Mouse (Mus musculus): Measurements from ENCODE around the gene Fsip1. TPM values are rescaled to one million over a fixed set of nuclear protein-coding genes. Genes with fewer than 3 reads are reported as not detected.

Gene Fsip1
- polyA plus RNA-seq, 1 experiment from 2014 or later: 0.79 TPM

DNA sequence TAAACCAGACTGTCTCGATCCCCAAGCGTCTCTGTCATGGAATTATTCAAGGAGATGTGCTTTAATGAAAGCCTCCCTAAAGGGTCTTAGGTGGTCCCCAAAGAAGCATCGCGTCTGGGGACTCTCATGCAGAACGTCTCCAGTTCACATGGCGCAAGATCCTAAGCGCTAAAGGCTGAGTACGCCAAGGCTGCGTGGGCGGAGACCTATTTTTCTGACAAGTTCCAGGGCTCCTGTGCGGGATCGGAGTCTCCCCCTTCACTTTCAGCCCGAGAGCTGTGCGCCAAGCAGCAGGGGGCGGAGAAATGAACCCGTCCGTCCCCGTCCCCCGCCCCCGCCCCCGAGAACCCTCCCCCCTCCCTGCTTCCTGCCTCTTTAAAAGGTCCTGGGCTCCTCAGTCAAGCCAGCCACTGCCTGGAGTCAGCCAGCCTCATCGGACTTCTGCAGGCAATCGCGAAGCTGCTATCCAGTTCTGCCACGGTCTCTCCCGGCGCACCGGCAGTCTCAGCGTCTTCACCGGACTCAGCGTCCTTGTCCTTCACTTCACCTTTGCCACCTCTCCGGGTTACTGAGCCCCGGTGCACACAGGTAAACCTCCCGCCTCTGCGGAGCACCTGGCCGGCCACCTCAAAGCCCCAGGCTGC lies 145.2 kb downstream of the Fsip1 start, which contains the start of gene Thbs1:
TSS of gene Thbs1 (plus strand) at position 389 of the 644 bp plus-strand sequence.
- H3K9me3 ChIP-seq: no peaks in the 10 kb centered on the region
- peaks cover 51% of the 10 kb centered on the region for H3K4me1 ChIP-seq
- WGBS: under 1% methylated on average over 36 of the region's 36 CpGs
- no peaks in the 10 kb centered on the region; the same call in 1 of the 2 replicates for H3K27me3 ChIP-seq
- ATAC-seq (ENCODE audit: insufficient number of reproducible peaks, insufficient read depth, low FRiP score, low TSS enrichment, low read depth): peak; percentile 83
- peak within 1 kb of the TSS; percentile 83 for H3K9ac ChIP-seq
- peak within 1 kb of the TSS; percentile 69 for H3K4me3 ChIP-seq
- peak within 1 kb of the TSS; percentile 84 for H3K27ac ChIP-seq
- H3K4me2 ChIP-seq: peak within 1 kb of the TSS; percentile 89
- peaks cover 18% of the 10 kb centered on the region for H3K36me3 ChIP-seq

- Histone ChIP-seq H3K9ac (peak overlapping the region; percentile 83), H3K4me3 (peak overlapping the region; percentile 69), H3K4me2 (peak overlapping the region; percentile 89), H3K4me1 (peaks cover 47% of the 10 kb centered on the region), H3K27me3 (no peaks in the 10 kb centered on the region; the same call in 1 of the 2 replicates), H3K9me3 (no peaks in the 10 kb centered on the region), H3K27ac (peak overlapping the region; percentile 84), H3K36me3 (peaks cover 13% of the 10 kb centered on the region)
- peak; percentile 71; the same call in 1 of the 2 replicates for ATAC-seq (ENCODE audit: insufficient number of reproducible peaks, insufficient read depth, low FRiP score, low TSS enrichment, low read depth)
- under 1% methylated on average over 16 of the region's 16 CpGs for WGBS
Measured at GRCm38 (mm10) chr2:118111116-118111487, 145.7 kb downstream of the Fsip1 start.

DNA sequence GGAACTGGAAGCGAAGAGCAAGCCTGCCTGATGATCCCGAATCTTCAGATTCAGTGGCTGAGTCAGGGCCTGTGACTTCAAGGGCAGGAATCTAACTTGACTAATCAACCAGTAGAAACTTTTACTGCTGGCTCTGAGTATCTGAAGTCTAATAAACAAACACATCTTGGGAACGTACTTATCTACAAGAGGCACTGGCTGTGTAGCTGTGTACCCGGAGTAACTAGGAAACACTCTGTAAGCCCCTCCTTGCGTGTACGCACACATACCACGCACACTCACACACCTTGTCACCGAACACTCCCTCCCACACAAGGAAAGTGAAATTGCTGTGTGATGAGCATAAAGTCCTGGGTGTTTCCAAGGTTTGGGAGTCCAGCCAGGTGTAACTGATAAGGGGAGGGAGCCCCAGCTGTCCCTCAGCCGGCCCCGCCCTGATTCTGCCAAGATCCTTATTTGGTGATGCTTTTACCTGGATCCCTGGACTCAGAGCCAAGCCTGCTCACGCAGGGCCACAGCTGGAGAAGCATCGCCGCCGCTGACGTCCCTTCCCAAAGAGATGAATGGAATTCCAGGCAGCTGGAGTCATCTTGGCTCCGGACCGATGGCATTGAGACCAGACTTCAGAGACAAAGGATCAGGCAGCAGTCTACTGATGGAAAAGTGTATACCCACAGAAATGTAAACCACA lies 146.4 kb downstream of the Fsip1 start:
- no peak for ATAC-seq (ENCODE audit: insufficient number of reproducible peaks, insufficient read depth, low FRiP score, low TSS enrichment, low read depth)
- Histone ChIP-seq H3K4me2 (peak overlapping the region; percentile 89), H3K4me3 (peak overlapping the region; percentile 69), H3K9ac (peak overlapping the region; percentile 83; the same call in 1 of the 2 replicates), H3K4me1 (peaks cover 40% of the 10 kb centered on the region), H3K27ac (peak overlapping the region; percentile 60), H3K36me3 (peaks cover 7% of the 10 kb centered on the region), H3K27me3 (no peaks in the 10 kb centered on the region; the same call in 1 of the 2 replicates), H3K9me3 (no peaks in the 10 kb centered on the region)
- WGBS: 32% methylated on average over 17 of the region's 17 CpGs

- Histone ChIP-seq H3K27ac (no peak overlapping the region), H3K27me3 (no peaks in the 10 kb centered on the region), H3K9ac (no peak overlapping the region), H3K36me3 (no peaks in the 10 kb centered on the region), H3K4me3 (no peak overlapping the region), H3K9me3 (no peaks in the 10 kb centered on the region), H3K4me1 (peaks cover 11% of the 10 kb centered on the region; the same call in 1 of the 2 replicates), H3K4me2 (no peak overlapping the region)
- no peak for ATAC-seq (ENCODE audit: insufficient number of reproducible peaks, insufficient read depth, low FRiP score, low TSS enrichment, low read depth)
- 45% methylated on average over 4 of the region's 4 CpGs for WGBS
Measured at GRCm38 (mm10) chr2:118102169-118102568, 154.6 kb downstream of the Fsip1 start.

DNA sequence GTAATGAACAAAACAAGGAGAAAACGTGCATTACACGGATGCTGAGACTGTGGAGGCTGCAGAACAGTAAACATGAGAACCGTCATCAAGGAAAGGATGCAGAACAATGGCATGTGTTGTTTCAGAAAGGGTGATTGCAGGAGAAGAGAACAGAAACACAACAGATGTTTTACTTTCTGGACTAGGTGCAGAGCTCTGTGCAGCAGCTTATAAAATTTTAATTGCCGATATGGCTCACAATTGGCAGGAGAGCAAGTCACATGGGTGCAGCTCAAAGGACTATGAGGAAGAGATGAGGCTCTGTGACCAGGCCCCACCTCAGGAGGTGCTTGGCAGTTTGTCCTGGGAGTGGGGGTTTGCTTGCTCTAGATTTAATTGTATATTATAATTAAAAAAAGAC lies 157.7 kb downstream of the Fsip1 start:
- no peak overlapping the region for H3K4me2 ChIP-seq
- peaks cover 11% of the 10 kb centered on the region; the same call in 1 of the 2 replicates for H3K4me1 ChIP-seq
- no peaks in the 10 kb centered on the region for H3K36me3 ChIP-seq
- 56% methylated on average over 4 of the region's 4 CpGs for WGBS
- no peak overlapping the region for H3K9ac ChIP-seq
- no peak overlapping the region for H3K4me3 ChIP-seq
- H3K27ac ChIP-seq: no peak overlapping the region
- H3K27me3 ChIP-seq: no peaks in the 10 kb centered on the region
- no peaks in the 10 kb centered on the region for H3K9me3 ChIP-seq
- ATAC-seq (ENCODE audit: insufficient number of reproducible peaks, insufficient read depth, low FRiP score, low TSS enrichment, low read depth): no peak

GRCm38 (mm10) chr2:118091226-118091625 lies 165.5 kb downstream of the Fsip1 start:
- Histone ChIP-seq H3K9me3 (no peaks in the 10 kb centered on the region), H3K27ac (no peak overlapping the region), H3K9ac (no peak overlapping the region), H3K36me3 (no peaks in the 10 kb centered on the region), H3K4me2 (no peak overlapping the region), H3K27me3 (no peaks in the 10 kb centered on the region), H3K4me1 (no peaks in the 10 kb centered on the region), H3K4me3 (no peak overlapping the region)
- WGBS: 86% methylated on average over 5 of the region's 5 CpGs
- no peak for ATAC-seq (ENCODE audit: insufficient number of reproducible peaks, insufficient read depth, low FRiP score, low TSS enrichment, low read depth)

GRCm38 (mm10) chr2:118087044-118087726 lies 169.6 kb downstream of the Fsip1 start:
- no peak for ATAC-seq (ENCODE audit: insufficient number of reproducible peaks, insufficient read depth, low FRiP score, low TSS enrichment, low read depth)
- no peaks in the 10 kb centered on the region for H3K4me1 ChIP-seq
- 79% methylated on average over 10 of the region's 10 CpGs for WGBS

GRCm38 (mm10) chr2:118085647-118086046 lies 171.1 kb downstream of the Fsip1 start:
- 92% methylated on average over 2 of the region's 2 CpGs for WGBS
- H3K4me2 ChIP-seq: no peak overlapping the region
- H3K27me3 ChIP-seq: no peaks in the 10 kb centered on the region
- no peak overlapping the region for H3K9ac ChIP-seq
- H3K27ac ChIP-seq: no peak overlapping the region
- H3K4me1 ChIP-seq: no peaks in the 10 kb centered on the region
- H3K4me3 ChIP-seq: no peak overlapping the region
- no peak for ATAC-seq (ENCODE audit: insufficient number of reproducible peaks, insufficient read depth, low FRiP score, low TSS enrichment, low read depth)
- no peaks in the 10 kb centered on the region for H3K36me3 ChIP-seq
- H3K9me3 ChIP-seq: no peaks in the 10 kb centered on the region

More at GRCm38 (mm10) chr2:118087044-118087726, 169.6 kb downstream of the Fsip1 start:
- Histone ChIP-seq H3K27me3 (no peaks in the 10 kb centered on the region), H3K36me3 (no peaks in the 10 kb centered on the region), H3K27ac (no peak overlapping the region), H3K9ac (no peak overlapping the region), H3K4me2 (no peak overlapping the region), H3K4me3 (no peak overlapping the region), H3K9me3 (no peaks in the 10 kb centered on the region)

DNA sequence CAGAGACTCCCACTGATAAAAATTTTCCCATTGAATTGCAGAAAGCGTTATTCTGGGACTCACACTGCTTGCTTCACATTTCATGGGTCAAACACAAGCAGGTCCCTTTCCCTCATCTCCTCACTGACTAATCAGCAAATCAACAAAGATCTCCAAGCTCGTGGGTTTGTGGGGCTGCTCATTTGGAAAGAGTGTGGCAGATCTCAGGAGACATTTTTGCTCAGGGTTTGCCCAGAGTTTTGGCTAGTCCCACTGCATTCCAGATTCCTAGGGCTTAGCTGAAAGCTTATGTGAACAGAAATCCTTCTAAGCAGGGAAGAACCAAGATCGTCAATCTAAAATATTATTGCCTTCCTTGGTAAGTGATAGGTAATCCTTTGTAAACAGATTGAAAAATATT lies 172.1 kb downstream of the Fsip1 start:
- no peak overlapping the region for H3K27ac ChIP-seq
- no peaks in the 10 kb centered on the region for H3K4me1 ChIP-seq
- no peak overlapping the region for H3K4me3 ChIP-seq
- H3K36me3 ChIP-seq: no peaks in the 10 kb centered on the region
- no peak overlapping the region for H3K4me2 ChIP-seq
- 57% methylated on average over 3 of the region's 3 CpGs for WGBS
- H3K9ac ChIP-seq: no peak overlapping the region
- no peak for ATAC-seq (ENCODE audit: insufficient number of reproducible peaks, insufficient read depth, low FRiP score, low TSS enrichment, low read depth)
- no peaks in the 10 kb centered on the region for H3K9me3 ChIP-seq
- H3K27me3 ChIP-seq: no peaks in the 10 kb centered on the region

DNA sequence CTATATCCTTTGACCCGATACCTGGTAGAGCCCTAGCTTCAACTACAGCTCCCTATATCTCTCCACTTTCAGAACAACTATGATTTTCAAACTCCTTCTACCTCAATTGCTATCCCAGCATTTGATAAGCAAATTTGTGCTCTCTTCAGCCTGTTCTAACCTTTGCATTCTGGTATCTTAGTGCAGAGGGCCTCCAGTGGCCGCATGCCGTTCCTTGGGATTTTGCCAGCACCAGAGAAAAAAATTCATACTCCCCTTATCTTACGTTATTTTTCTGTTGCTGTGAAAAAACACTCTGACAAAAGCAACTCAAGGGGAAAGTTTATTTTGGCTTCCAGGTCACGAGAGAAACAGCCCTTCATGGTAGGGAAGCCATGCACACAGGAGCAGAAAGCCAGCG lies 173.1 kb downstream of the Fsip1 start:
- Histone ChIP-seq H3K27ac (no peak overlapping the region), H3K9me3 (no peaks in the 10 kb centered on the region), H3K4me2 (no peak overlapping the region), H3K36me3 (no peaks in the 10 kb centered on the region), H3K4me1 (no peaks in the 10 kb centered on the region), H3K9ac (no peak overlapping the region), H3K27me3 (no peaks in the 10 kb centered on the region), H3K4me3 (no peak overlapping the region)
- 87% methylated on average over 6 of the region's 6 CpGs for WGBS
- no peak for ATAC-seq (ENCODE audit: insufficient number of reproducible peaks, insufficient read depth, low FRiP score, low TSS enrichment, low read depth)

DNA sequence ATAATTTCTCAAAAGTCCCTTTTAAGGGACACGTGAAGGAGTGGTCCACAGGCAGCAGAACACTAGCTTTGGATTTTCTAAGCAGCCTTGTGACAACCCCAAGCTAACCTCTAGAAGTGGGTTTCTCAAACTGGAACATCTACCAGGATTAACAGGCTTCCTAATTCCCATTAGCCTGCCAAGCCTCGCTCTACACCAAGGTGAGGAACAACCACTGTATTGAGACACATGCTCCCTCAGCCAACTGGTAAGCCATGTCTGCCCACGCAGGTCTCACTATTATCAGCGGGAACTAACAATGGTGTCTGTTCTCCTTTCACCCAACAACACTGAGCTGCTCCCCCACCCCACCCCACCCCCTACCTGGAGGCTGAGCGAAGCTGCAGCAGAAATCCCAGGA lies 175.2 kb downstream of the Fsip1 start:
- H3K9me3 ChIP-seq: no peaks in the 10 kb centered on the region
- no peak overlapping the region for H3K27ac ChIP-seq
- no peak for ATAC-seq (ENCODE audit: insufficient number of reproducible peaks, insufficient read depth, low FRiP score, low TSS enrichment, low read depth)
- no peaks in the 10 kb centered on the region for H3K36me3 ChIP-seq
- no peaks in the 10 kb centered on the region for H3K4me1 ChIP-seq
- no peak overlapping the region for H3K4me2 ChIP-seq
- 82% methylated on average over 5 of the region's 5 CpGs for WGBS
- H3K9ac ChIP-seq: no peak overlapping the region
- H3K27me3 ChIP-seq: no peaks in the 10 kb centered on the region
- H3K4me3 ChIP-seq: no peak overlapping the region
